Mouse (Mus musculus) lung, postnatal 0 days (tissue): ENCODE results near the gene Sox6. TPM values are rescaled to one million over a fixed set of nuclear protein-coding genes. Genes with fewer than 3 reads are reported as not detected.

Experiments used
- ATAC-seq: fragments of 200-750 bp; cut with Nextera tagmentation; 2 replicates; pipeline ENCODE4 v1.8.0; 2017; ENCODE audit warnings: moderate library complexity
- DNase-seq: peaks from one replicate; pipeline ENCODE4 v3.0.0-alpha.2; 2016; ENCODE audit warnings: low spot score
- H3K27ac ChIP-seq: fragments of 300-500 bp; sonication (generic); 2 replicates; pipeline ENCODE4 v1.5.1; 2014; ENCODE audit warnings: antibody characterized with exemption, mild to moderate bottlenecking, low read length, mixed read lengths
- H3K27me3 ChIP-seq: fragments of 300-500 bp; sonication (generic); replicated peaks from 2 replicates; pipeline ENCODE4 v1.6.1; 2014; ENCODE audit warnings: low read length, mixed read lengths; ENCODE audit not compliant: insufficient read depth
- H3K36me3 ChIP-seq: fragments of 300-500 bp; sonication (generic); 2 replicates; pipeline ENCODE4 v1.6.1; 2014; ENCODE audit warnings: low read length, mixed read lengths; ENCODE audit not compliant: insufficient read depth
- H3K4me1 ChIP-seq: fragments of 300-500 bp; sonication (generic); 2 replicates; pipeline ENCODE4 v1.6.1; 2014; ENCODE audit warnings: antibody characterized with exemption, low read depth, low read length, mixed read lengths; ENCODE audit not compliant: insufficient read depth
- H3K4me2 ChIP-seq: fragments of 300-500 bp; sonication (generic); replicated peaks from 2 replicates; pipeline ENCODE4 v1.6.1; 2014; ENCODE audit warnings: low read depth, mild to moderate bottlenecking, low read length, moderate library complexity, mixed read lengths
- H3K4me3 ChIP-seq: fragments of 300-500 bp; sonication (generic); 2 replicates; pipeline ENCODE4 v1.5.1; 2014; ENCODE audit warnings: low read depth, low read length
- H3K9ac ChIP-seq: fragments of 300-500 bp; sonication (generic); replicated peaks from 2 replicates; pipeline ENCODE4 v1.6.1; 2014; ENCODE audit warnings: low read depth, mild to moderate bottlenecking
- H3K9me3 ChIP-seq: fragments of 300-500 bp; sonication (generic); 2 replicates; pipeline ENCODE4 v1.6.1; 2016; ENCODE audit warnings: low read length, mixed read lengths
- CTCF ChIP-seq: IDR thresholded peaks from 2 replicates; pipeline ENCODE4 v1.5.1; 2016; ENCODE audit warnings: antibody characterized with exemption, mild to moderate bottlenecking
- EP300 ChIP-seq: IDR thresholded peaks from 2 replicates; pipeline ENCODE4 v1.6.1; 2016; ENCODE audit warnings: antibody characterized with exemption, mild to moderate bottlenecking, control low read depth
- WGBS: fragments of 180-500 bp; shearing (Covaris S2); extraction: QIAGEN DNeasy Blood & Tissue Kit; methylation state at CpG from one replicate; pipeline ENCODE4 v1.1.7; 2014; 5-methylcytosine and 5-hydroxymethylcytosine counted together
- polyA plus RNA-seq: library from polyadenylated mRNA; unstranded; fragments of >200 nt; fragmentation: Nextera tagmentation; extraction: Ambion mirVana; gene quantifications from 2 replicates; pipeline ENCODE4 v1.2.1, GENCODE M21; 2015

Sox6 gene
- polyA plus RNA-seq, 1 experiment from 2014 or later = 6.8 TPM

DNA sequence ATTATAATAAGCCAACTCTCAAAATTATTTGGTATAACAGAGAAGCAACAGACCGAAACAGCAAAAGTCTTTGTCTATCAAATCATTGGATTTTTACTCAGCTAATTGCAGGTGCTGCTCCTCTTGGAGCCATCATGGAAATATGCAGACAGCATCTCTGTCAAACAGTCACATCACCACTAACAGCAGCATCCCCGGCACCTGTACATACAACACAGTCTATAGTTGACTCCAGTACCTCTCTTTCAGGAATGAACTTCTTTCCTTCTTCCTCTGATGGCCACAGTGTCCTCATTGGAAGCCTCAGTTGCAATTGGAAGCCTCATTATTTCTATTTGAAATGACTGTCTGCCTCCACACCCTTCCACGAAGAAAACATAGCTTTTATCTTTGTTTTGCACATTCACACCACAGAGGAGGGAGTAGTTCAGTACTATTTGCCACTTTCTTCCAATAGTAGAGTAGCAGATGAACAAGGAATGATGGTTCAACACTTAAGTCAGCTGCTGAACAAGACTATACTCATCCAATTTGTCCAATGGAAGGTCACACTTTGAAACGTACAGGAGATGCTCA is 192.7 kb downstream of the Sox6 start:
- WGBS = 79% methylated on average over 4 of the region's 4 CpGs
- Histone ChIP-seq H3K27me3 (no peaks in the 10 kb centered on the region), H3K4me2 (no peak overlapping the region), H3K4me1 (no peaks in the 10 kb centered on the region), H3K27ac (no peak overlapping the region), H3K36me3 (no peaks in the 10 kb centered on the region), H3K4me3 (no peak overlapping the region), H3K9ac (no peak overlapping the region), H3K9me3 (no peaks in the 10 kb centered on the region)
- TF ChIP-seq EP300 (no peak), CTCF (no peak)
- ATAC-seq (no peak), DNase-seq (no peak)

DNA sequence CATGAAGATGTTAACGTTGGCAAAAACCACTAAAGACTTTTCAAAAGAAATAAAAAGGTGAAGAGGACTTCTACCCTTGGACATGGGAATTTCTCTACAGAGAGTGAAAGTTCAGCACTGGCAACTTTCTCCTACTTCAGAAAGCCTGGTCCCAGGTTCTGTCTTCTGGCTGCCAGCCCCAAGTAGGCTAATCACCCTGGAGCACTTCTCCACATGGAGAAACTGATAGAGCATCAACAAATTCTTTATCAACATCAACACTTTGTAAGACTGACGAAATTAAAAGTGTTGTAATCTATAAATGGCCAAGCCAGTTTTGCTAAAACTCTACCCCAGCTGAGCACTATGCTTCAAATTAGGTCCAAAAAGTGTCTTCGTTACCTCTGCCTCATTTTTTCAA is 193.7 kb downstream of the Sox6 start:
- H3K27ac ChIP-seq = no peak overlapping the region
- WGBS = 82% methylated on average over 3 of the region's 3 CpGs
- no peaks in the 10 kb centered on the region for H3K36me3 ChIP-seq
- H3K9ac ChIP-seq = no peak overlapping the region
- TF ChIP-seq EP300 (no peak), CTCF (no peak)
- H3K4me1 ChIP-seq = no peaks in the 10 kb centered on the region
- H3K4me2 ChIP-seq = no peak overlapping the region
- no peaks in the 10 kb centered on the region for H3K27me3 ChIP-seq
- ATAC-seq (no peak), DNase-seq (no peak)
- no peaks in the 10 kb centered on the region for H3K9me3 ChIP-seq
- no peak overlapping the region for H3K4me3 ChIP-seq

DNA sequence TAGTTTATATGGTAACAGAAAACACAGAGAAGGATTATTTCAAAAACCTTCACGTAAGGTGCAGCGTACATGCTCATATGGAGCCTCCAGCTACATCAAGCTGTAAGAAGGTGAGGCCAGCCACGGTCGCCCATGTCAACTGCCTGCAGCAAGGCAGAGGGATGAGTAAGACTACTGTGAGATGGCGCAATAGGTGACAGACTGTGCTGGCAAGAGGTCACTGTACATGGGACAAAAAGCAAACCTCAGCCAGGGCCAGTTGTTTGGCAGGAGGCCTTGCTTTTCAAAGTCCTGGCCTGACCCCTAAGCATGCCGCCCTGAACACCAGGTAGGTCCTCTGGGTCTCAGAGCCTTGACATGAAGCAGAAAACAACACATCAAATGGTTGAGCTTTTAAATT is 194.2 kb downstream of the Sox6 start:
- H3K9ac ChIP-seq = no peak overlapping the region
- no peaks in the 10 kb centered on the region for H3K36me3 ChIP-seq
- H3K4me3 ChIP-seq = no peak overlapping the region
- H3K27ac ChIP-seq = no peak overlapping the region
- no peak for TF ChIP-seq EP300
- no peak for TF ChIP-seq CTCF
- H3K4me2 ChIP-seq = no peak overlapping the region
- 85% methylated on average over 6 of the region's 6 CpGs for WGBS
- no peaks in the 10 kb centered on the region for H3K4me1 ChIP-seq
- DNase-seq = no peak
- H3K9me3 ChIP-seq = no peaks in the 10 kb centered on the region
- no peaks in the 10 kb centered on the region for H3K27me3 ChIP-seq
- no peak; the same call in 1 of the 2 replicates for ATAC-seq

DNA sequence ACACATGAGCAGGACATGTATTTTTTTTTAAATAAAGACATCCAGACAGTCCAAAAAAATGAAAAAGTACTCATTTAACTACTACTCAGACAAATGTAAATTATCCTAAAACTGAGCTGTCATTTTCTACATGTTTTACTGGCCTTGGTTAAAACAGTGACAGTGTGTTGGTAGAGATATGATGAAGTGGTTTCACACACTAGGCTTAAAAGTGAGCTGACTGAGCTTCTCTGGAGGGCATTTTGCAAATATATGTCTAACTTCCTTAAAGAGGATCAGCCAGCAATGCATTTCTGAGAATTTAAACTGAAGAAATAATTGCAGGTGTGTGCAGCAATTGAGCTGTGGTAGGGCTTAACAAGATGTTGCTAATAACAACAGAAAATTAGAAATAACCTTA is 196.3 kb downstream of the Sox6 start:
- no peak overlapping the region for H3K27ac ChIP-seq
- no peak for ATAC-seq
- H3K9me3 ChIP-seq = no peaks in the 10 kb centered on the region
- no peak overlapping the region for H3K4me2 ChIP-seq
- no peaks in the 10 kb centered on the region for H3K4me1 ChIP-seq
- no peaks in the 10 kb centered on the region for H3K27me3 ChIP-seq
- H3K36me3 ChIP-seq = no peaks in the 10 kb centered on the region
- no peak for DNase-seq
- H3K9ac ChIP-seq = no peak overlapping the region
- H3K4me3 ChIP-seq = no peak overlapping the region
- TF ChIP-seq CTCF (no peak), EP300 (no peak)

DNA sequence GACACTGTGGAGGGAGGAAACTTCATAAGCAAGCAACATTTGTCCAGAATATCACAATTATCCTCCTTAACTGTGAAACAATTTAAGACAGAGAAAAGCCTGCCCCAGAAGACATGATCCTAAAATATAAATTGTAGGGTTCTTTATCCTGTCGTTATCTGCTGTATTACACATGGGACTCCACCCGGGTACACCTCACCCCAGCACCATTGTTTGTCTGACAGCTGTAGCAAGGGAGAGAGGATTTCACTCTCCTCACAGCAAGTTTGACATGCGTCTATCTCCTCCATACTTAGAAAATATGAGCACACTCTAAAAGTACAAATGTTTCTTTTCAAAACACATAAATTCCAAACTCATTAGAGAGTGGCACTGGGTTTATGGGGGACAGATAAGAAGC is 198.0 kb downstream of the Sox6 start:
- Histone ChIP-seq H3K9ac (no peak overlapping the region), H3K27me3 (no peaks in the 10 kb centered on the region), H3K4me2 (no peak overlapping the region), H3K9me3 (no peaks in the 10 kb centered on the region), H3K4me3 (no peak overlapping the region), H3K36me3 (no peaks in the 10 kb centered on the region), H3K27ac (no peak overlapping the region), H3K4me1 (no peaks in the 10 kb centered on the region)
- DNase-seq (no peak), ATAC-seq (no peak)
- 49% methylated on average over 3 of the region's 3 CpGs for WGBS
- no peak for TF ChIP-seq EP300
- TF ChIP-seq CTCF = no peak

DNA sequence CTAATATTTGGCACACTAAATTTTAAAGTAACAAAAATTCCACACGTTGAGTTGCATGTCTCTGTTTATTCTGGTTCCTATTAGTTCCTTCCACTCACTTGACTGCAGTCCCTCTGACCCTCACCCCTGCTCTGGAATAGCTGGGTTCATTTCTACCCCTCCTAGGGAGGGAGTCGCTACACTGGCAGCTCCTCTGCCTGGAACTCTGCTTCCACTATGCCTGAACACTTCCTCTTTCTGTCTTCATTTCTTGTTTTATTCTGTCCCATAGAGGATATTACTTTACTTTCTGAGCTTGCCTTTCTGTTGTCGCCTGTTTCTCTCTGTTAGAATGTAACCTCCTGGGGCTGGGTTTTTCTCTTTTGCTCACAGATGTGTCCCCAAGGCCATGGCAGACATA is 203.6 kb downstream of the Sox6 start:
- WGBS = 74% methylated on average over 3 of the region's 3 CpGs
- H3K9ac ChIP-seq = no peak overlapping the region
- no peak overlapping the region for H3K4me2 ChIP-seq
- TF ChIP-seq CTCF (no peak), EP300 (no peak)
- ATAC-seq (no peak), DNase-seq (no peak)
- no peak overlapping the region for H3K27ac ChIP-seq
- no peaks in the 10 kb centered on the region for H3K9me3 ChIP-seq
- no peaks in the 10 kb centered on the region for H3K36me3 ChIP-seq
- peaks cover 8% of the 10 kb centered on the region; the same call in 1 of the 2 replicates for H3K4me1 ChIP-seq
- H3K4me3 ChIP-seq = no peak overlapping the region
- no peaks in the 10 kb centered on the region for H3K27me3 ChIP-seq

DNA sequence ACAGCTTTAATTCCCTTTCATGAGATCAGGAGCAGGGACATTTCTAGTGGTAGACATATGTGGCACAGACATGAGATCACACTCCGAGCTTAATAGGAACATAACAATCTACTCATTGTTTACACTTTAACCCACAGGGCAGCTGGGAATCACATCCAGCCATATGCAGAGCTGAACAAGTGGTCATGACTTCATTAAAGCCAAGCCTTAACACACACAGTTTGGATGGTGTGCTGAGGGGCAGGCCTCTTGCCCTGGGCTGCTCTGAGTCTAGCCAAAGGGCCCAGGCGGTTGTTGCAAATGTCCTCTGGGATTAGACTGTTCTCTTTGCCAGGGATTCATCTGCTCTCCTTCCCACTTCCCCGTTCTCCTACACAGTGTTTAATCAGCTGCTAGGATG is 204.9 kb downstream of the Sox6 start:
- no peak overlapping the region for H3K4me2 ChIP-seq
- TF ChIP-seq CTCF (no peak), EP300 (no peak)
- no peaks in the 10 kb centered on the region for H3K27me3 ChIP-seq
- H3K27ac ChIP-seq = no peak overlapping the region
- H3K36me3 ChIP-seq = no peaks in the 10 kb centered on the region
- no peak overlapping the region for H3K4me3 ChIP-seq
- whole genome bisulfite sequencing = 44% methylated on average over 3 of the region's 3 CpGs
- ATAC-seq (no peak), DNase-seq (no peak)
- no peak overlapping the region for H3K9ac ChIP-seq
- H3K4me1 ChIP-seq = peaks cover 8% of the 10 kb centered on the region; the same call in 1 of the 2 replicates
- H3K9me3 ChIP-seq = no peaks in the 10 kb centered on the region
